Mouse (Mus musculus): ENCODE measurements at regions not wholly inside any gene's neighbourhood (a gene's known extent, or its start where the extent isn't known, plus 50 kb on each side); places are given as distances from the start of the nearest gene placed in this dataset.

DNA sequence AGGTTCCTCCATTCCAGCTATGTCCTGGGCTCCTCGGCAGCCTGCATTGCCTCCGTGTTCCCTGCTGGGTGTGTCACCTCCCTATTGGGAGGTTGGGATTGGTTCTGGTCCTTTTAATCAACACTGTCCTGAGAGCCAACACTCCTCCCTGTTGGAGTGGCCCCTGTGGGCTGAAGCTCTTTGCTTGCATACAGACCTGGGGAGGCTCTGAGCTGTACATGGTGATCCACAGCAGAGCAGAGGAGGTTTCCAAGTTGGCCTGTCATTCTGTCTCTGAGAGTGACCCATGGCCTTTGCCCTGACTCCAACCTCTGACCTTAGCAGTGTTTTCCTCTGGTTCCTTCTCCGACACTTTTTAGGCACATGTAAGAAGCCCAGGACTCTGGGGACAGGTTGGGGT is 132.4 kb downstream of the Tpra1 start:
- H3K27me3 ChIP-seq (replicated peaks): peaks cover 46% of the 10 kb centered on the region
- no peak overlapping the region for H3K27ac ChIP-seq (ENCODE audit: insufficient read depth, low read depth)
- no peak overlapping the region for H3K9ac ChIP-seq (ENCODE audit: insufficient read depth, low read depth)
- in situ Hi-C loops (cut with MboI; ENCODE audit: low pct_ligation_motif_present, low pct_unique_long_range_greater_than_20kb, low sequenced_read_pairs) (no loop called here), dilution Hi-C loops (cut with MboI; ENCODE audit: extremely low pct_ligation_motif_present, extremely low pct_unique_long_range_greater_than_20kb, low sequenced_read_pairs) (no loop called here)
- TF ChIP-seq PAX5 (IDR thresholded peaks at IDR 0.05; ENCODE audit: low read length) (no peak), EP300 (IDR thresholded peaks at IDR 0.05; ENCODE audit: low read length) (no peak), POLR2A (IDR thresholded peaks at IDR 0.05; ENCODE audit: low read depth, low read length) (no peak), RCOR1 (conservative IDR thresholded peaks at IDR 0.05; ENCODE audit: low read depth, low read length) (no peak), GABPA (IDR thresholded peaks at IDR 0.05; ENCODE audit: insufficient replicate concordance, low read depth, low read length) (no peak)
- no peak for DNase-seq (ENCODE audit: extremely low read depth)
- peaks cover 0 to 14% of the 10 kb centered on the region in 2 experiments; a peak in 2 of 4 replicates for H3K4me1 ChIP-seq (ENCODE audit: control insufficient read depth in 1 of 2, insufficient read depth in 2 of 2)
- no peaks in the 10 kb centered on the region for H3K9me3 ChIP-seq (replicated peaks; ENCODE audit: low read length)
- no peaks in the 10 kb centered on the region for H3K79me2 ChIP-seq (replicated peaks; ENCODE audit: control insufficient read depth, extremely low read depth, insufficient read depth, poor library complexity, severe bottlenecking)
- H3K4me2 ChIP-seq (ENCODE audit: insufficient read depth, low read depth, poor library complexity, severe bottlenecking): no peak overlapping the region
- no peaks in the 10 kb centered on the region for H3K36me3 ChIP-seq (replicated peaks in 1 of 2; ENCODE audit: control insufficient read depth in 1 of 2, insufficient read depth in 1 of 2, low read length in 1 of 2)
- H3K4me3 ChIP-seq (replicated peaks in 1 of 3; ENCODE audit: low read depth in 2 of 3, low read length in 2 of 3, poor library complexity in 1 of 3): no peak overlapping the region

DNA sequence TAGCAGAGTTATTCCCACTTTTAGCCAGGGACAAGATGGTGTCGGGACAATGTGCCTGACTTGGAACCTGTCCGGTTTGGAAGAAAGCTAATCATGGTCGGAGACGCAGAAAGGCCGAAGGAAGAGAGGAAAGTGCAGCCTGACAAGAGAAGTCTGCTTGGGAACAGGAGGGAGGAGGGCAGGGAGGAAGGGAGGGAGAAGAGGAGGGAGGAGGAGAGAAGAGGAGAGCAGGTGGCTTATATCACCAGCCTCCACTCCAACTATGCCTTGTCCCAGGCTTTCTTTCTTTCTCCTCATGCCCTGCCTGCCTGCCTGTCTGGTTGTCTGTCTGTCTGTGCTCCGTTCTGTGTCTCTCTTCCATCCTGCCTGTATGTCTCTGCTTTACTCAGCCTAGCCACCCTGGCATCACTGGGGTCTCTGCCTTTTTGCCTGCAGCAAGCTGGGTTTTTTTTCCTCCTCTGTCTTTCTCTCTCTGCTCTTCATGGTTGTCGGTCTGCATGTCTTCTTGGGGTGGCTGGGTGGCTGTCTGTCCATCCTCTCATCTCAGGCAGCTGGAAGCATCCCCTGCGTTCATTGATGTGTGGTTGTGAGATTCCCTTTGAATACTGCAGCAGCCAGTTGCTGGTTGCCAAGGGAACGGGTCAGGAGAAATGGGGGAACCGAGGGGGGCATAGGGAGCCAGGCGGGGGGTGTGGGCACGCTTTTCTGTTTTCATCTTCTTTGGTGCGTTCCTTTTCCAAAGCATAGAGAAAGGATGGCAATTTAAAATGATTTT is 133.2 kb downstream of the Tpra1 start:
- H3K79me2 ChIP-seq (replicated peaks; ENCODE audit: control insufficient read depth, extremely low read depth, insufficient read depth, poor library complexity, severe bottlenecking): no peaks in the 10 kb centered on the region
- H3K9ac ChIP-seq (ENCODE audit: insufficient read depth, low read depth): no peak overlapping the region
- H3K27me3 ChIP-seq (replicated peaks): peaks cover 51% of the 10 kb centered on the region
- peaks cover 0 to 14% of the 10 kb centered on the region in 2 experiments; a peak in 2 of 4 replicates for H3K4me1 ChIP-seq (ENCODE audit: control insufficient read depth in 1 of 2, insufficient read depth in 2 of 2)
- no peaks in the 10 kb centered on the region for H3K9me3 ChIP-seq (replicated peaks; ENCODE audit: low read length)
- no peak overlapping the region for H3K4me3 ChIP-seq (replicated peaks in 1 of 3; ENCODE audit: low read depth in 2 of 3, low read length in 2 of 3, poor library complexity in 1 of 3)
- in situ Hi-C loops (cut with MboI; ENCODE audit: low pct_ligation_motif_present, low pct_unique_long_range_greater_than_20kb, low sequenced_read_pairs) (no loop called here), dilution Hi-C loops (cut with MboI; ENCODE audit: extremely low pct_ligation_motif_present, extremely low pct_unique_long_range_greater_than_20kb, low sequenced_read_pairs) (no loop called here)
- H3K36me3 ChIP-seq (replicated peaks in 1 of 2; ENCODE audit: control insufficient read depth in 1 of 2, insufficient read depth in 1 of 2, low read length in 1 of 2): no peaks in the 10 kb centered on the region
- H3K27ac ChIP-seq (ENCODE audit: insufficient read depth, low read depth): no peak overlapping the region
- no peak overlapping the region for H3K4me2 ChIP-seq (ENCODE audit: insufficient read depth, low read depth, poor library complexity, severe bottlenecking)
- no peak for DNase-seq (ENCODE audit: extremely low read depth)
- TF ChIP-seq MAX (IDR thresholded peaks at IDR 0.05; ENCODE audit: low read length) (no peak), ZKSCAN1 (IDR thresholded peaks at IDR 0.05; ENCODE audit: borderline replicate concordance, low read depth, low read length) (no peak), MYC (IDR thresholded peaks at IDR 0.05; ENCODE audit: low read depth, low read length) (no peak), ZMIZ1 (IDR thresholded peaks at IDR 0.05; ENCODE audit: low read depth, low read length) (no peak), SIN3A (IDR thresholded peaks at IDR 0.05; ENCODE audit: low read length) (no peak), EP300 (IDR thresholded peaks at IDR 0.05; ENCODE audit: low read length) (no peak), GABPA (IDR thresholded peaks at IDR 0.05; ENCODE audit: insufficient replicate concordance, low read depth, low read length) (no peak), KAT2A (IDR thresholded peaks at IDR 0.05; ENCODE audit: insufficient replicate concordance, low read length) (no peak), USF1 (IDR thresholded peaks at IDR 0.05; ENCODE audit: low read depth, low read length) (no peak), BHLHE40 (IDR thresholded peaks at IDR 0.05; ENCODE audit: low read depth, low read length) (no peak), MAZ (IDR thresholded peaks at IDR 0.05; ENCODE audit: low read depth, low read length) (no peak), NRF1 (IDR thresholded peaks at IDR 0.05; ENCODE audit: low read depth, low read length) (no peak), UBTF (IDR thresholded peaks at IDR 0.05; ENCODE audit: low read depth, low read length) (no peak), CHD1 (IDR thresholded peaks at IDR 0.05; ENCODE audit: low read depth, low read length) (no peak), ETS1 (conservative IDR thresholded peaks at IDR 0.05; ENCODE audit: low read depth, low read length) (no peak), SMC3 (IDR thresholded peaks at IDR 0.05; ENCODE audit: low read depth, low read length) (no peak), JUND (conservative IDR thresholded peaks at IDR 0.05; ENCODE audit: low read depth, low read length) (no peak), USF2 (conservative IDR thresholded peaks at IDR 0.05; ENCODE audit: low read depth, low read length) (no peak)

All from CH12.LX (cell line).